Comparison of ENCODE assay signal across 18 mouse cellular contexts in genomic region chr1:39653028-39653427, GRCm38 (mm10). TPM values are rescaled to one million over a fixed set of nuclear protein-coding genes. Genes with fewer than 3 reads are reported as not detected.
"Had no signal": no experiment of that assay in that cellular context is flagged by ENCODE, and none has a peak within 500 bp of the region (broad histone marks: within the 10 kb centered on the region; RNA-seq: fewer than 3 reads in every experiment).

No protein-coding gene starts in this region.

- DNase-seq: gastrocnemius, postnatal 14 days; gastrocnemius, postnatal 36 days; heart, adult 2 months; heart, postnatal 14 days; heart, postnatal 36 days; kidney, adult 18-20 months; kidney, adult 8-10 months; kidney, postnatal 10 days; kidney, postnatal 25 days; kidney, postnatal 4 days; layer of hippocampus, postnatal 36 days; left cerebral cortex, postnatal 4 days had no signal

RNA-seq across cellular contexts. Expression of gene Creg2, which starts 1.8 kb away (rescaled TPM):
- total RNA-seq: gastrocnemius, postnatal 36 days; granulocyte monocyte progenitor cell, adult 5-6 weeks; heart, postnatal 14 days; heart, postnatal 36 days had no signal
- polyA plus RNA-seq: heart, adult 2 months; heart, embryonic 13.5 days; kidney, embryonic 14.5 days; limb, embryonic 11.5 days; liver, embryonic 12.5 days; liver, embryonic 16.5 days had no signal
